Mouse (Mus musculus) kidney, adult 2 months (tissue): Measurements from ENCODE around the gene Syne2. TPM values are rescaled to one million over a fixed set of nuclear protein-coding genes. Genes with fewer than 3 reads are reported as not detected.
A peak's percentile ranks its signal among the peaks of the same experiment; 100 is the strongest.

ENCODE experiments used
- DNase-seq: peaks from one replicate; pipeline ENCODE4 v3.0.0; 2021
- H3K27ac ChIP-seq: fragments of 200-500 bp; 2 replicates; pipeline ENCODE4 v1.5.1; 2012; ENCODE audit warnings: low read depth, low read length, control low read depth, inconsistent platforms; ENCODE audit not compliant: insufficient read depth
- H3K27me3 ChIP-seq: fragments of 200-500 bp; replicated peaks from 2 replicates; pipeline ENCODE4 v1.6.1; 2012; ENCODE audit warnings: mild to moderate bottlenecking, moderate library complexity, low read length, inconsistent platforms; ENCODE audit not compliant: control insufficient read depth, insufficient read depth
- H3K36me3 ChIP-seq: fragments of 200-500 bp; 2 replicates; pipeline ENCODE4 v1.6.1; 2012; ENCODE audit warnings: mild to moderate bottlenecking, moderate library complexity, low read length, inconsistent platforms; ENCODE audit not compliant: control insufficient read depth, insufficient read depth
- H3K4me1 ChIP-seq: fragments of 200-500 bp; 2 replicates; pipeline ENCODE4 v1.6.1; 2011; ENCODE audit warnings: low read length; ENCODE audit not compliant: control insufficient read depth, insufficient read depth
- H3K4me3 ChIP-seq: fragments of 200-500 bp; 2 replicates; pipeline ENCODE4 v1.5.1; 2011; ENCODE audit warnings: mild to moderate bottlenecking, low read depth, low read length, control low read depth; ENCODE audit not compliant: insufficient read depth
- CTCF ChIP-seq: fragments of 200-500 bp; conservative IDR thresholded peaks from 2 replicates; pipeline ENCODE4 v1.5.1; 2011; ENCODE audit warnings: low read depth, mild to moderate bottlenecking, control low read depth, low read length, moderate library complexity, mixed read lengths; ENCODE audit not compliant: insufficient read depth, insufficient read length
- POLR2A ChIP-seq: fragments of 200-500 bp; IDR thresholded peaks from one replicate; pipeline ENCODE4 v1.6.1; 2011; ENCODE audit warnings: low read depth, low read length, control low read depth
- WGBS: fragments of 180-500 bp; shearing (Covaris S2); methylation state at CpG from one replicate; pipeline ENCODE4 v1.1.7; 2018; 5-methylcytosine and 5-hydroxymethylcytosine counted together
- polyA plus RNA-seq: library from polyadenylated mRNA; depleted of rRNA; stranded (reverse); fragments of >200 nt; gene quantifications from 2 replicates; pipeline ENCODE4 v1.2.3, GENCODE M21; 2012

The Syne2 gene
- polyA plus RNA-seq, 1 experiment: 54.5 TPM

DNA sequence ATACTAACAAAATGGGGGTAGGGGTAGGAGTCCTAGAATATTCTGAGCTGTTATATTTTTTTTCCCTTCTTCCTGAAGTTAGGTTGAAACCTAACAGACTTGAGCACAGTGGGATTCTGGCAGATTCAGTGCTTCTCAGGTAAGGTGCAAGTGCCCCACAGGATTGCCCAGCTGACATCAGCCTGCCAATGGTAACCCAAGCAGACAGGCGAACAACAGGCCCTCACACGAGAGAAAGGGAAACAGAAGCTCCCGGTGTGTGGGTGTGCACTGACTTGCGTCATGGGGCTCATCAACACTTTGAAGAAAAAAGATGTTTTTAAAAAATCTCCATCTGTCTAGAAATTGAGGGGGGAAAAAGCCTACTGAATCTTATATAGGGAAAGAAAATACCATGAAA, 28.5 kb upstream of the Syne2 start:
- 69% methylated on average over 4 of the region's 4 CpGs for WGBS
- no peaks in the 10 kb centered on the region for H3K36me3 ChIP-seq
- no peak for DNase-seq
- no peak overlapping the region for H3K4me3 ChIP-seq
- H3K27ac ChIP-seq: no peak overlapping the region
- H3K27me3 ChIP-seq: no peaks in the 10 kb centered on the region
- no peaks in the 10 kb centered on the region for H3K4me1 ChIP-seq
- TF ChIP-seq CTCF (no peak), POLR2A (no peak)

DNA sequence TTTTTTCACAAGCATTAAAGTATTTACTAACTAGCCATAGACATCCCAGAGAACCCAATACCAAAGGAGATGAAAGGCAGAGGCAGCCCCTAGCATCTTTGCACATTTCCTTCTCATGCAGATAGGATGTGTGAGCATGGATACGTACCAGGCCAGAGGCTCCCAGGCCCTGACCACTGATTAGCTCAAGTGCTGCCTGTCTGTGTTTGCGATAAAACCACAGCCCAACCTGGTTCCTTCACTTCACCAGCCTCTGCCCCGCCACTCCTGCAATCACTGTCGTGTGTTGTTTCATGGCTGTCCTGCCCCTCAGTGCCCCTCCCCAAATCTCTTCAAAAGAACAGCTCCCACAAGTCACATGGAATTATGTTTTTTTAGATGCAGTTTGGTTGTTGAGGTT, 23.4 kb upstream of the Syne2 start:
- Histone ChIP-seq H3K36me3 (no peaks in the 10 kb centered on the region), H3K27me3 (no peaks in the 10 kb centered on the region), H3K4me3 (no peak overlapping the region), H3K27ac (no peak overlapping the region), H3K4me1 (no peaks in the 10 kb centered on the region)
- TF ChIP-seq POLR2A (no peak), CTCF (no peak)
- no peak for DNase-seq
- WGBS: 89% methylated on average over 4 of the region's 4 CpGs

DNA sequence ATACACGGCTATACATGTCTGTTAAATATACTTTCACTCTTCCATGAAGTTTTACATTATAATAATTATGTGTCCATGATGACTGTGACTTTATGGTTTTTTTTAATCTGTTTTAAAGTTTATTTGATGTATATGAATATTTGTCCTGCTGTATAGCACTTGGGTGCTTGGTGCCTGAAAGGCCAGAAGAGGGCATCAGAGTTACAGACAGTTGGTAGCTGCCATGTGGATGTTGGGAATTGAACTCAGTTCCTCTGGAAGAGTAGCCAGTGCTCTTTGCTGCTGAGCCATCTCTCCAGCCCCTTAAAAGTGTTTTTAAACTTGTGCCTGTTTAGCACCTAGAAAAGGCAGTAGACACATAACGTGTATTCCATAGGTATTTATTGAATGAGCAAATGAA, 21.4 kb upstream of the Syne2 start:
- H3K4me1 ChIP-seq: no peaks in the 10 kb centered on the region
- peak; percentile 56 for DNase-seq
- no peak overlapping the region for H3K4me3 ChIP-seq
- no peaks in the 10 kb centered on the region for H3K36me3 ChIP-seq
- H3K27ac ChIP-seq: no peak overlapping the region
- TF ChIP-seq CTCF (peak; percentile 74), POLR2A (no peak)
- WGBS: 75% methylated on average over 2 of the region's 2 CpGs
- no peaks in the 10 kb centered on the region for H3K27me3 ChIP-seq

DNA sequence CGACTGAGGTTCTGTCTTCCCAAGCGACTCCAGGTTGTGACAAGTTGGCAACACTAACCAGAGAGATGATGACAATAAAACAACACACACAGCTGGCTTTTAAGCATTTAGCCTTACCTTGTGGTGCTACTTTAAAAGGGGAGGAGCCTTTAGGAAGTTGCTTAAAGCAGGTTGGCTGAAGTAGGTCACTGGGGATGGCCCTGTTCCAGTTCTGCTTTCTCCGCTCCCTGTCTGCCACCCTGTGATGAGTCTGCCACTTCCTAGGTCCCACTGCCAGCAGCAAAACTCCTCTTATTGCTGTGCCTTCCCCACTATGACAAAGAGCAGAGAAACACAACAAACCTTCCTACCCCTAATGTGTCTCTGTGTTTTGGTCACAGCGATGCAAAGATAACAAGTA, 11.7 kb upstream of the Syne2 start:
- H3K27me3 ChIP-seq: no peaks in the 10 kb centered on the region
- no peak for DNase-seq
- H3K27ac ChIP-seq: no peak overlapping the region
- WGBS: 72% methylated on average over 4 of the region's 4 CpGs
- no peaks in the 10 kb centered on the region for H3K4me1 ChIP-seq
- no peak overlapping the region for H3K4me3 ChIP-seq
- no peaks in the 10 kb centered on the region for H3K36me3 ChIP-seq
- TF ChIP-seq POLR2A (no peak), CTCF (no peak)

DNA sequence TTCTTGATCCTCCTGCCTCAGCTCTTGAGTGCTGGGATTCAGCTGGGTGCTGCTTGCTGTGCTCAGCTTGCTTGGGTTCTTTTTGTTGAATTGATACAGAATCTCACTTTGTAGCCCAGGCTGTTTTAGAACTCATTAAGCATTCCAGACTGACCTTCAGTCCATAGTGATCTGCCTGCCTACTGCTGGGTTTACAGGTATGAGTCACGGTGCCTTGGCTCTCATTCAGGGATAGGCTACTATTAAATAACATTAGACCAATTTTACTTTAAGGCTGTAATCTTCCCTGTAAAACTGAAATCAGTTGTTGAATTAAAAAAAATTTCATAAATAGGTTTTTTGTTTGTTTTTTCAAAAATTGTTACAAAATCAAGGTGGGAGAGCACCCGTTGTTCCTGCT, 4.2 kb upstream of the Syne2 start:
- Histone ChIP-seq H3K4me3 (no peak overlapping the region), H3K4me1 (peaks cover 6% of the 10 kb centered on the region; the same call in 1 of the 2 replicates), H3K27me3 (no peaks in the 10 kb centered on the region), H3K36me3 (no peaks in the 10 kb centered on the region), H3K27ac (no peak overlapping the region)
- no peak for DNase-seq
- 75% methylated on average over 2 of the region's 2 CpGs for WGBS
- no peak for TF ChIP-seq CTCF
- TF ChIP-seq POLR2A: no peak

DNA sequence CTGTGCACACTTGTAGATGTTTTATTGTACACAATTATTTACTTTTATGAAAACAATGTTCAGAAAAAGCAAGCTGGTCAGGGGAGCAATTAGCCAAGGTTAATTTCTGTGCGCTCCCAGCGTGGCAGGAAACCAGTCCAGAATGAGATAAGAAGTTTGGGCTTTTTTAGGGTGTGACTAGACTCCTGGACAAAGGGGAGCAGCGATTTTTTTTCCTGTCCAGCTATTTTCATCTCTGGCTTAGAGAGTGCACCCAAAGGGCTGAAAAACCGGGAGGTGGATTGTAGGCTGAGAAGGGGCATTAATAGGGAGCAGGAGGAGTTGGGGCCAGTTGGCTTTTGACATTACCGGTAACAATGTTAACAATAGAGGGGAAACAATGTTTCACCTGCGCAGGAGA, 3.4 kb upstream of the Syne2 start:
- no peak overlapping the region for H3K27ac ChIP-seq
- no peak for DNase-seq
- WGBS: 55% methylated on average over 6 of the region's 6 CpGs
- no peaks in the 10 kb centered on the region for H3K36me3 ChIP-seq
- H3K4me1 ChIP-seq: peaks cover 9% of the 10 kb centered on the region; the same call in 1 of the 2 replicates
- no peak overlapping the region for H3K4me3 ChIP-seq
- TF ChIP-seq POLR2A: no peak
- no peak for TF ChIP-seq CTCF
- H3K27me3 ChIP-seq: no peaks in the 10 kb centered on the region

DNA sequence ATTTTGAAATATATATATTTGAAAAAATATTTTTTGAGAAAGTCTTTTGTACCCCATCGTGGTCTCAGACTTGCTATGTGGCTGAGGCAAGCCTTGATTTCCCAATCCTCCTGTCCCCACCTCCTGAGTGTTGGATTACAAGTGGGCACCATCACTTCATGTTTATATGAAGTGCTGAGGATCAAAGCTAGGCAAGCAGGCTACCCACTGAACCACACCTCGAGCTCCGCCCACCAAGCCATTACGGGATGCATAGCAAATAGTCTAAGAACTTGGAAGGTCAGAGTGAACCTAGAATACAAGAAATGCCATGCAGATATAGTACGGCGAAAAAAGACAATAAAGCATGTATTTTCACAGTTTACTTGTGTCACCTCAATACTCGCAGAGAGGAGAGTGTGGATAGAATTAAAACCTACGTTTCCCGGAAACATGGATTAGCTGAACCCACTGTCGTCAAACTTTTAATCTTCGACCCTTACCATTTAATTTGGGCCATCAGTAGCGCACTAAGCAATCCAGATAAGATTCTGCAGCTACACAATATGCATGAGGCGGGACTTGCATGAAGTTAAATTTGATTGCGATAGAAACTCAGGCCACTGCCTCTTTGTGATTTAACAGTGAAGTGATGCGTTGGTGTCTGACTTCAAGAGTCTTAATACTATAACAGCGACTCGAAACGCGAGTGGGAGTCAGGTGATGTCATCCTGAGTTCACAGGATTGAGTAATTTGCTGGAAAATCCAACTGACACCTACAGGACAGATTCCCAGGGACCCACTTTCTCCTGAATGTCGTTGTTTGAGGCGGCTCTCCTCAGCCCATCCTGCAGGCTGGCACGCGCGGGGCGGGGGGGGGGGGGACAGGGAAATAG, 715 bp upstream of the Syne2 start:
- TF ChIP-seq POLR2A (no peak), CTCF (no peak)
- peak overlapping the region; percentile 97 for H3K4me3 ChIP-seq
- H3K4me1 ChIP-seq: peaks cover 25% of the 10 kb centered on the region; the same call in 1 of the 2 replicates
- no peak overlapping the region for H3K27ac ChIP-seq
- no peaks in the 10 kb centered on the region for H3K27me3 ChIP-seq
- no peaks in the 10 kb centered on the region for H3K36me3 ChIP-seq
- no peak for DNase-seq
- 13% methylated on average over 25 of the region's 25 CpGs for WGBS
